Mouse (Mus musculus) heart, embryonic 16.5 days (tissue): ENCODE results near the gene Rab5c. TPM values are rescaled to one million over a fixed set of nuclear protein-coding genes. Genes with fewer than 3 reads are reported as not detected.

Source experiments
- ATAC-seq: fragments of 200-750 bp; cut with Nextera tagmentation; replicated peaks from 2 replicates; pipeline ENCODE4 v1.8.0; 2017; ENCODE audit warnings: moderate number of reproducible peaks; ENCODE audit not compliant: insufficient read depth, low FRiP score; ENCODE audit errors: extremely low read depth
- H3K27ac ChIP-seq: fragments of 300-500 bp; sonication (generic); 2 replicates; pipeline ENCODE4 v1.5.1; 2014; ENCODE audit warnings: mild to moderate bottlenecking, low read length, control low read depth, moderate library complexity
- H3K27me3 ChIP-seq: fragments of 300-500 bp; sonication (generic); 2 replicates; pipeline ENCODE4 v1.6.1; 2014; ENCODE audit warnings: low read length, mixed read lengths; ENCODE audit not compliant: control insufficient read depth, insufficient read depth
- H3K36me3 ChIP-seq: fragments of 300-500 bp; sonication (generic); 2 replicates; pipeline ENCODE4 v1.6.1; 2014; ENCODE audit not compliant: control insufficient read depth, insufficient read depth
- H3K4me1 ChIP-seq: fragments of 300-500 bp; sonication (generic); 2 replicates; pipeline ENCODE4 v1.6.1; 2014; ENCODE audit warnings: low read length, mixed read lengths; ENCODE audit not compliant: control insufficient read depth, insufficient read depth
- H3K4me2 ChIP-seq: fragments of 300-500 bp; sonication (generic); 2 replicates; pipeline ENCODE4 v1.6.1; 2014; ENCODE audit warnings: low read depth, mild to moderate bottlenecking, control low read depth, low read length
- H3K4me3 ChIP-seq: fragments of 300-500 bp; sonication (generic); 2 replicates; pipeline ENCODE4 v1.5.1; 2014; ENCODE audit warnings: mild to moderate bottlenecking, control low read depth, low read length
- H3K9ac ChIP-seq: fragments of 300-500 bp; sonication (generic); 2 replicates; pipeline ENCODE4 v1.6.1; 2014; ENCODE audit warnings: low read length, control low read depth
- H3K9me3 ChIP-seq: fragments of 300-500 bp; sonication (generic); replicated peaks from 2 replicates; pipeline ENCODE4 v1.6.1; 2016; ENCODE audit warnings: low read length; ENCODE audit not compliant: control insufficient read depth
- WGBS: fragments of 180-500 bp; shearing (Covaris S2); extraction: QIAGEN DNeasy Blood & Tissue Kit; methylation state at CpG from one replicate; pipeline ENCODE4 v1.1.7; 2014; 5-methylcytosine and 5-hydroxymethylcytosine counted together
- polyA plus RNA-seq: library from polyadenylated mRNA; unstranded; fragments of >200 nt; fragmentation: Nextera tagmentation; extraction: Ambion mirVana; gene quantifications from 2 replicates; pipeline ENCODE4 v1.2.1, GENCODE M21; 2015

The Rab5c gene
- polyA plus RNA-seq, 1 experiment from 2014 or later, result 19.9 TPM

GRCm38 (mm10) chr11:100713174-100713573, 24.8 kb downstream of the Rab5c start:
- H3K4me2 ChIP-seq, result peak overlapping the region; percentile 59
- no peak for ATAC-seq
- H3K4me3 ChIP-seq, result peak overlapping the region; percentile 34; the same call in 1 of the 2 replicates
- no peaks in the 10 kb centered on the region for H3K9me3 ChIP-seq
- H3K27ac ChIP-seq, result peak overlapping the region; percentile 66
- peaks cover 22% of the 10 kb centered on the region for H3K4me1 ChIP-seq
- 71% methylated on average over 4 of the region's 4 CpGs for WGBS
- no peaks in the 10 kb centered on the region for H3K27me3 ChIP-seq
- H3K9ac ChIP-seq, result peak overlapping the region; percentile 53
- H3K36me3 ChIP-seq, result peaks cover 34% of the 10 kb centered on the region

GRCm38 (mm10) chr11:100711783-100712615, 26.0 kb downstream of the Rab5c start, which contains the start of gene Kat2a:
TSS of gene Kat2a (minus strand) at chr11:100712465.
- Histone ChIP-seq H3K9me3 (no peaks in the 10 kb centered on the region), H3K36me3 (peaks cover 36% of the 10 kb centered on the region), H3K4me2 (peak within 1 kb of the TSS; percentile 78), H3K9ac (peak within 1 kb of the TSS; percentile 95), H3K4me1 (peaks cover 22% of the 10 kb centered on the region), H3K4me3 (peak within 1 kb of the TSS; percentile 90), H3K27ac (peak within 1 kb of the TSS; percentile 66), H3K27me3 (no peaks in the 10 kb centered on the region)
- WGBS, result 2% methylated on average over 48 of the region's 48 CpGs
- peak; percentile 85 for ATAC-seq

- no peak overlapping the region for H3K4me2 ChIP-seq
Observed at GRCm38 (mm10) chr11:100710977-100711376, 27.0 kb downstream of the Rab5c start.

GRCm38 (mm10) chr11:100710528-100710927, 27.5 kb downstream of the Rab5c start:
- no peak for ATAC-seq
- Histone ChIP-seq H3K36me3 (peaks cover 41% of the 10 kb centered on the region), H3K27ac (no peak overlapping the region), H3K4me3 (no peak overlapping the region), H3K4me1 (peaks cover 22% of the 10 kb centered on the region), H3K9me3 (no peaks in the 10 kb centered on the region), H3K4me2 (no peak overlapping the region), H3K9ac (no peak overlapping the region), H3K27me3 (no peaks in the 10 kb centered on the region)
- WGBS, result 89% methylated on average over 15 of the region's 15 CpGs

More at GRCm38 (mm10) chr11:100710977-100711376, 27.0 kb downstream of the Rab5c start:
- Histone ChIP-seq H3K36me3 (peaks cover 41% of the 10 kb centered on the region), H3K27me3 (no peaks in the 10 kb centered on the region), H3K4me1 (peaks cover 22% of the 10 kb centered on the region), H3K9ac (no peak overlapping the region), H3K27ac (no peak overlapping the region), H3K4me3 (no peak overlapping the region), H3K9me3 (no peaks in the 10 kb centered on the region)
- WGBS, result 76% methylated on average over 4 of the region's 4 CpGs
- ATAC-seq, result no peak

DNA sequence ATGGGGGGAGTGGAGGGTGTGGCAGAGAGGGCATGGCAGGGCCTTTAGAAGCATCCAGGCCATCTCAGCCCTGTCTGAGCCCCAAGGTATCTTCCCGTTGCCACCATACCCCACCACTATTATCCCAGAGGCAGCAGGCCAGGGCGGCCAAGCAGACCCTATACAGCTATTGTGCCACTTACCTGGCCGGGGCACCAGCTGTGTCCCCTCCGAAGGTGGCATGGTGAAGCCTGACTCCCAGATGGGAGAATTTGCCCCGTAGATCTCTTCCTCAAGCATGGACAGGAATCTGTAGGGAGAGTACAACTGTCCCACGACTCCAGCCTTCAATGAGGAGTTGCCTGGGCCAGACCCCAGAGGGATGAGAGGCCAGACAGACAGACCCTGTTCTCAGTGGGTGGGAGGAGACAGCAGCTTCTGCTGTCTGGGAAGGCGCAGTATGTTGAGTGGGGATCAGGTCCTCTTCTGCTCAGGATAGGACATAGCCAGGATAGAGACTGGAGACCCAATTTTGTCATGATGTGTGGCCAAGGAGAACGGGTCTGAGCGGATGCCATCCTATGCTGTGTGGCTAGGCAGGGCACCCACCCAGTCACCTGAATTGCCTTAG, 28.7 kb downstream of the Rab5c start:
- no peak for ATAC-seq
- 93% methylated on average over 9 of the region's 9 CpGs for WGBS
- Histone ChIP-seq H3K4me1 (peaks cover 21% of the 10 kb centered on the region), H3K4me2 (no peak overlapping the region), H3K27me3 (no peaks in the 10 kb centered on the region), H3K27ac (no peak overlapping the region), H3K4me3 (no peak overlapping the region), H3K36me3 (peaks cover 48% of the 10 kb centered on the region), H3K9me3 (no peaks in the 10 kb centered on the region), H3K9ac (no peak overlapping the region)

DNA sequence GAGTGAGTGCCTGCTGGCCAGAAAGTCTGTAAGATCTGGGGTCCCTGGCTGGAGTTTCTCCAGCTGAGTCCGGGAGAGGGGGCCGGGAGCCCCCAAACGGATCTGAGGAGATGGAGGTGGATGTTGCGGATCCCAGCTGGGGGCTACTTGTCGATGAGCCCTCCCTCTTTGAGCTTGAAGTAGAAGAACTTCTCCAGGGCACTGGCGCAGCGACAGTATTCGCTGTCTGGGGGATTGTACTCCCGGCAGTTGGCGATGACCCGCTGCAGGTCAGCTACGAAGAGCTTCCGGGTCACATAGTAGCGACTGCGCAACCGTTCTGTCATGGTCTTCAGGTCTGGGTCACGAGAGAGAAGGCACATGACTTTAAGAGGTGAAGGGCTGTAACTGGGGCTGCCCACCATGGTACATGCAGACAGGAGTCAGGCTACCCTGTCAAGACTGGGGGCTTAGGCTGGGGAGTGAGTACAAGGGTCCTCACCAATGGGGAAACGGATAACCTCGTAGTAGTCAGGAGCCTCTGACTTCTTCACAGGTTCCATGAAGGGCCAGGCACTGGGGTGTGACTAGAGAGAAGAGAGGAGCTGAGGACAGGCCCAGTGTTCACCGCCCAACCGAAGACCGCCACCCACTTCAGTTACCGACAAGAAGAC, 32.8 kb downstream of the Rab5c start:
- Histone ChIP-seq H3K27me3 (no peaks in the 10 kb centered on the region), H3K9ac (no peak overlapping the region), H3K27ac (no peak overlapping the region), H3K36me3 (peaks cover 45% of the 10 kb centered on the region), H3K4me1 (peaks cover 11% of the 10 kb centered on the region), H3K9me3 (no peaks in the 10 kb centered on the region), H3K4me3 (no peak overlapping the region), H3K4me2 (no peak overlapping the region)
- ATAC-seq, result no peak
- 91% methylated on average over 23 of the region's 23 CpGs for whole genome bisulfite sequencing

GRCm38 (mm10) chr11:100703851-100704531, 34.0 kb downstream of the Rab5c start, which contains the start of gene Dhx58:
TSS of gene Dhx58 (minus strand) at chr11:100704271.
- Histone ChIP-seq H3K4me2 (peak within 1 kb of the TSS; percentile 41), H3K27me3 (no peaks in the 10 kb centered on the region), H3K4me1 (peaks cover 11% of the 10 kb centered on the region), H3K4me3 (peak within 1 kb of the TSS; percentile 18; the same call in 1 of the 2 replicates), H3K27ac (no peak within 1 kb of the TSS), H3K9me3 (no peaks in the 10 kb centered on the region), H3K9ac (0 out of 2 replicates have a peak within 1 kb of the TSS, but pooled peaks have one; percentile 23), H3K36me3 (peaks cover 39% of the 10 kb centered on the region)
- 62% methylated on average over 7 of the region's 7 CpGs for WGBS
- no peak for ATAC-seq

GRCm38 (mm10) chr11:100703366-100703765, 34.6 kb downstream of the Rab5c start:
- WGBS, result 53% methylated on average over 11 of the region's 11 CpGs
- Histone ChIP-seq H3K4me2 (peak overlapping the region; percentile 4; the same call in 1 of the 2 replicates), H3K9me3 (no peaks in the 10 kb centered on the region), H3K27ac (no peak overlapping the region), H3K36me3 (peaks cover 32% of the 10 kb centered on the region), H3K4me1 (peaks cover 11% of the 10 kb centered on the region), H3K27me3 (no peaks in the 10 kb centered on the region), H3K9ac (no peak overlapping the region), H3K4me3 (no peak overlapping the region)
- ATAC-seq, result no peak
